Mouse (Mus musculus): ENCODE measurements around the gene Trpm1.

DNA sequence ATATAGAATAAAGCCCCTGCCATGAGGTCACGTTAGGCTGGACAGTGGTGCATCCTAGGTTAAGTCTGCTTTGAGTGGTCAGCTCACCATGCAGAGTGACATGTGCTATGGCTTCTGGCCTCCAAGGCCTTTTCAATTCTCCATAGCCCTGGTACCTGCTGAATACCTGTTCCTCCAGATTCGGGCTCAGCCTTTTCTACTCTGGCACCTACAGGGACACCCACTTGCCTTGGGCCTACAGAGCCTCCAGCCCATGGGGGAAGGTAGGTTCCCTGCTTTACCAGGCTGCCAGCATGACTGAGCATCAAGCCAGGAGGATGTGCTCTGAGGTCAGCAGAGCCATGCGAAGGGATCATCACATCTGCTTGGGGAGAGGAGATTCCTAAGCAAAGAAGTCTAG, 9.5 kb downstream of the Trpm1 start:
- TF ChIP-seq CTCF (IDR thresholded peaks at IDR 0.05; ENCODE audit: extremely low read depth, insufficient read depth, low read length) (no peak), POLR2A (IDR thresholded peaks at IDR 0.05; ENCODE audit: extremely low read depth, insufficient read depth, low read length) (no peak)
